In genomic region chr3:41155132-41155760, GRCm38 (mm10) we compare ENCODE assay signal across 10 mouse cellular contexts.
DNase-seq lines count a peak whose midpoint lies in the region; ATAC-seq and TF ChIP-seq lines count a peak whose summit lies in the region.
"Had no signal": no experiment of that assay in that cellular context is flagged by ENCODE, and none has a peak within 500 bp of the region (broad histone marks: within the 10 kb centered on the region; RNA-seq: fewer than 3 reads in every experiment).

No protein-coding gene starts in this region.

- ATAC-seq in intestine, embryonic 15.5 days, result peak; percentile 46; the same call in 1 of the 2 replicates
- no peak for ATAC-seq in intestine, postnatal 0 days
- ATAC-seq in kidney, embryonic 15.5 days (replicated peaks; ENCODE audit: low FRiP score), result no peak

- no peaks in the 10 kb centered on the region for H3K4me1 ChIP-seq in intestine, embryonic 15.5 days (replicated peaks)
- H3K4me1 ChIP-seq in intestine, postnatal 0 days (replicated peaks; ENCODE audit: control insufficient read depth, insufficient read depth, low read length), result 0 out of 2 replicates have a peak, but pooled peaks cover 3% of the 10 kb centered on the region
- peaks cover 76% of the 10 kb centered on the region for H3K4me1 ChIP-seq in erythroblast, embryonic 14.5 days (ENCODE audit: control insufficient read depth)
- no peaks in the 10 kb centered on the region for H3K4me1 ChIP-seq in kidney, embryonic 15.5 days
- H3K4me1 ChIP-seq: megakaryocyte, embryonic 14.5 days had no signal

- H3K27me3 ChIP-seq in intestine, embryonic 15.5 days (replicated peaks), result no peaks in the 10 kb centered on the region
- H3K27me3 ChIP-seq in intestine, postnatal 0 days (replicated peaks; ENCODE audit: control insufficient read depth, insufficient read depth, low read length), result no peaks in the 10 kb centered on the region
- H3K27me3 ChIP-seq in erythroblast, embryonic 14.5 days (ENCODE audit: control insufficient read depth), result no peaks in the 10 kb centered on the region
- no peaks in the 10 kb centered on the region for H3K27me3 ChIP-seq in kidney, embryonic 15.5 days

- TF ChIP-seq CTCF in intestine, postnatal 0 days (IDR thresholded peaks at IDR 0.05; ENCODE audit: low read depth), result no peak

- no peak overlapping the region for H3K9ac ChIP-seq in intestine, embryonic 15.5 days
- no peak overlapping the region for H3K9ac ChIP-seq in intestine, postnatal 0 days (ENCODE audit: low read depth, low read length)
- H3K9ac ChIP-seq in kidney, embryonic 15.5 days, result no peak overlapping the region

- no peak overlapping the region for H3K4me3 ChIP-seq in intestine, embryonic 15.5 days (replicated peaks)
- no peak overlapping the region for H3K4me3 ChIP-seq in intestine, postnatal 0 days (ENCODE audit: low read depth, low read length)
- H3K4me3 ChIP-seq in erythroblast, embryonic 14.5 days (replicated peaks), result peak overlapping the region; percentile 40
- H3K4me3 ChIP-seq in kidney, embryonic 15.5 days (replicated peaks), result no peak overlapping the region
- H3K4me3 ChIP-seq: left cerebral cortex, adult 2 months; megakaryocyte, embryonic 14.5 days had no signal

- no peaks in the 10 kb centered on the region for H3K36me3 ChIP-seq in intestine, embryonic 15.5 days
- H3K36me3 ChIP-seq in intestine, postnatal 0 days (ENCODE audit: control insufficient read depth, insufficient read depth), result no peaks in the 10 kb centered on the region
- H3K36me3 ChIP-seq in erythroblast, embryonic 14.5 days (ENCODE audit: control insufficient read depth), result no peaks in the 10 kb centered on the region
- H3K36me3 ChIP-seq in kidney, embryonic 15.5 days, result no peaks in the 10 kb centered on the region

- WGBS in intestine, embryonic 15.5 days, result 73% methylated on average over 9 of the region's 9 CpGs
- WGBS in intestine, postnatal 0 days, result 71% methylated on average over 9 of the region's 9 CpGs
- WGBS in kidney, embryonic 15.5 days, result 80% methylated on average over 9 of the region's 9 CpGs

- H3K27ac ChIP-seq in intestine, embryonic 15.5 days, result no peak overlapping the region
- no peak overlapping the region for H3K27ac ChIP-seq in intestine, postnatal 0 days (ENCODE audit: low read depth, low read length)
- no peak overlapping the region for H3K27ac ChIP-seq in kidney, embryonic 15.5 days
- H3K27ac ChIP-seq: left cerebral cortex, adult 2 months had no signal

- DNase-seq in left cerebral cortex, postnatal 25 days (ENCODE audit: low spot score in 2 of 2), result peak; percentile 21 to 78
- DNase-seq in right cerebral cortex, postnatal 14 days, result peak; percentile 11
- no peak for DNase-seq in cerebellum, postnatal 10 days
- DNase-seq: thymus, postnatal 14 days had no signal

- no peak overlapping the region for H3K4me2 ChIP-seq in intestine, embryonic 15.5 days (replicated peaks)
- no peak overlapping the region for H3K4me2 ChIP-seq in intestine, postnatal 0 days (replicated peaks; ENCODE audit: low read depth)
- H3K4me2 ChIP-seq in kidney, embryonic 15.5 days, result no peak overlapping the region

- H3K9me3 ChIP-seq in intestine, embryonic 15.5 days, result no peaks in the 10 kb centered on the region
- H3K9me3 ChIP-seq in intestine, postnatal 0 days (ENCODE audit: control insufficient read depth), result no peaks in the 10 kb centered on the region
- H3K9me3 ChIP-seq in erythroblast, embryonic 14.5 days (ENCODE audit: control insufficient read depth, low read length), result no peaks in the 10 kb centered on the region
- H3K9me3 ChIP-seq in kidney, embryonic 15.5 days (replicated peaks), result no peaks in the 10 kb centered on the region
- H3K9me3 ChIP-seq: megakaryocyte, embryonic 14.5 days had no signal

- intact Hi-C loops in left cerebral cortex, postnatal 25 days (cut with DNase I), result loop anchor here (5.0 kb wide), 1 partner anchor 48 kb away; no protein-coding TSS in a partner anchor

Comparison
In these comparisons a context has a peak if more than half of its experiments do, and no peak if none do; other contexts are left out.
1. DNase-seq: peak in left cerebral cortex, postnatal 25 days (2 of 2) and right cerebral cortex, postnatal 14 days (single experiment); none in cerebellum, postnatal 10 days (0 of 2).